Mouse (Mus musculus) c-Kit-positive CD71-negative TER-119-negative erythroid progenitor cells, embryonic 14.5 days (primary cell): ENCODE results near the gene Dlg2.

Experiments used
- DNase-seq: peaks from one replicate; pipeline ENCODE4 v3.0.0-alpha.2; 2013; ENCODE audit warnings: low read depth

Dlg2 gene

GRCm38 (mm10) chr7:92100847-92101246 is 1624.4 kb downstream of the Dlg2 start:
- DNase-seq, result no peak

GRCm38 (mm10) chr7:92102892-92103543 is 1626.5 kb downstream of the Dlg2 start:
- DNase-seq, result peak; percentile 32

DNA sequence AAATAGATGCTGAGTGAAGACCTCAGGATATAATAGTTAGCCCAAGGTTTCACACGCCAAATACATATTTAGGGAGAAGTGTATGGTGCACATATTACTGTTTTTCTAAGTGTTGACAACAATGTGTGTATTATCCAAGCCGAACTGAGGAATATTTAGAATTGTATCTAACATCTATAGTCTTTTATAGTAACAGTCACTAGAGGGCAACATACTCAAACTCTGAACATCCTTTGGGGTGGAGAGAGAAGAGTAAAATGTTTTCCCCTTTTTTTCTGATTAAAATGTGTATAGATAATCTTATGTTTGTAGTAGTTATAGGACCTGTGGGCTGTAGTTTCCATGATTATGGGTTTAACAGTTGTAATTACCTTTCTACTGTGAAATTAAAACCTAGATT is 1629.0 kb downstream of the Dlg2 start:
- DNase-seq, result no peak

DNA sequence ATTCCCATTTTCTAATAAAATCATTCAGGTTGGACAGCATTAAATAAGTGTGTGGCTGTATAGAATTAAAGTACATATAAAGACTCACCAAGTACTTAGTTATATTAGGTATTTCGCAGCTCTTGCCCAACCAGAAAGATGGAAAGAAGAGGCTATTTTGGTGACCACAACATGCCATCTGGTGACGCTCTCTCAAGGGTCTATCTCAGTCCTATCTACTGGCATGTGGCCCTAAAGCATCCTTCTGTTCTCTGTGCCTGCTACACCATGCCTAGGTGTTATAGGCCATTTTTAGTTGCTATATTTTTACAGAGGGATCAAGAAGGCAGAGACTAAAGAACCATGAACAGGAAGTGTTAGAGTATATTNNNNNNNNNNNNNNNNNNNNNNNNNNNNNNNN is 1629.5 kb downstream of the Dlg2 start:
- DNase-seq, result no peak

GRCm38 (mm10) chr7:92113065-92113464 is 1636.6 kb downstream of the Dlg2 start:
- no peak for DNase-seq

GRCm38 (mm10) chr7:92115237-92115871 is 1638.9 kb downstream of the Dlg2 start:
- DNase-seq, result no peak

- no peak for DNase-seq
These were observed 1646.8 kb downstream of the Dlg2 start for GRCm38 (mm10) chr7:92123276-92123675.

DNA sequence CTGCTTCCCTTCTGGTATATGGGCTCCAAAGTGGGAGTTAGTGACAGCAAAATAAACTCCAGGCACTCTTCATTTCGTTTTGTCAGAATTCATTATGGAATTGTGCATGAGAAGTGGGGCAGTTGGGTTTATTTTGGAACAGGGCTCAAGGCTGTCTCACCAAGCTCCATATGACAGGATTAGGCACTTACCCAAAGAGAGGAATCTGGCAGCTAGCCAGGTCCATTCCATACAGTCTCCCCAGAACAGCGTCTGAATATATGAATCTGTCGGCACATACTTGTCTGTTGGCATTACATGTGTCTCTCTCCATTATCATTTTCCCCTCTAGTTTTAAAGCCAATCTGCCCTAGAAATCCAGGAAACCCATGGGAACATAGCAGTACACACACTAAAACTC is 1649.4 kb downstream of the Dlg2 start:
- DNase-seq, result no peak

- DNase-seq, result no peak
These were observed 1657.8 kb downstream of the Dlg2 start for GRCm38 (mm10) chr7:92134301-92134700.

GRCm38 (mm10) chr7:92135624-92136023 is 1659.2 kb downstream of the Dlg2 start:
- no peak for DNase-seq

GRCm38 (mm10) chr7:92140051-92140817 is 1663.8 kb downstream of the Dlg2 start:
- DNase-seq, result no peak

DNA sequence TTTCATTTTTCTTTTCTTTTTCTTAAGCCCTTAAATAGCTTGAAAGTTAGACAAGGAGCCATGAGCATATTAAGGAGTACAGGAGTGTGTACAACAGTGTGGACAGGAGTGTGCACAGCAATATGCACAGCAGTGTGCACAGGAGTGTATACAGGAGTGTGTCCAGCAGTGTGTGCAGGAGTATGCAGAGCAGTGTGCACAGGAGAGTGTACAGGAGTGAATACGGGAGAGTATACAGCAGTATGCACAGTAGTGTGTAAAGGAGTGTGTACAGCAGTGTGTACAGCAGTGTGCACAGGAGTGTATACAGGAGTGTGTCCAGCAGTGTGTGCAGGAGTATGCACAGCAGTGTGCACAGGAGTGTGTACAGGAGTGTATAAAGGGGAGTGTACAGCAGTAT is 1671.0 kb downstream of the Dlg2 start:
- DNase-seq, result no peak

DNA sequence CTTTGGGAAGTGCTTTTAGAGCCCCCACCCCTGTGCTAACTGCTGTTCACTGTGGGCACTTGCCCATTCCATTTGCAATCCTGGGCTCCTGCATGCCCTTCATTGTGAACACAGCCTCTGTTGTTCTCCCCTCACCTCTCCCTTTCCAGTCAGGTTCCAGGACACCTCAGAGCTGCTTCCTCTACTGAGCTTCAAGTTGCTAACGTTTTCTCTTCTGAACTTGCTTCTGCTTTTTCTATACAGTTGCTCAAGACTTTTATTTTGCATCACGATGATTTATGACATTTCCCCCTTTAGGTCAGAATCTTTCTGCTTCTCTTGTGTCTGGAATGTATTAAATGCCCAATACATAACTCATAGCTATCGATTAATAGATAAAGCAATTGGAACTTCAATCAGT is 1674.3 kb downstream of the Dlg2 start:
- DNase-seq, result no peak

DNA sequence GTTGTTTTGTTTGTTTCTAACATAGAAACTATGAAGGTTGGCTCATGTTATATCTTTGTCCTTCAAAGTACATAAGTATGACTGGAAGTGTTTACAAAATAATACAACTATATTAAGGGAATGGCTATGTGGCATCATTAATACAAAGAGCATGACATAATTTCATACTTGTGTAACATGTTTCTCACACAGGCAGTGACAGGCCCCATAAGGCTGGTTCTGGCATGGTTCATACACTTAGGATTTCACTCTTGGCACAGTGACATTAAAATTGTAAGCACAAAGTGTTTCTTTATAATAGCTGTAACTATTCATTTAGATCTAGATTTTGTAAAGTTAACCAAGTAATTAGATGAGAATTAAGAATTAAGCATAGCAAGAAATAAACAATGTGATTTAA is 1678.1 kb downstream of the Dlg2 start:
- DNase-seq, result no peak

- no peak for DNase-seq
These were observed 1686.7 kb downstream of the Dlg2 start for GRCm38 (mm10) chr7:92163150-92163549.

- no peak for DNase-seq
These were observed 1687.8 kb downstream of the Dlg2 start for GRCm38 (mm10) chr7:92164316-92164715.

GRCm38 (mm10) chr7:92164875-92165518 is 1688.5 kb downstream of the Dlg2 start:
- no peak for DNase-seq

DNA sequence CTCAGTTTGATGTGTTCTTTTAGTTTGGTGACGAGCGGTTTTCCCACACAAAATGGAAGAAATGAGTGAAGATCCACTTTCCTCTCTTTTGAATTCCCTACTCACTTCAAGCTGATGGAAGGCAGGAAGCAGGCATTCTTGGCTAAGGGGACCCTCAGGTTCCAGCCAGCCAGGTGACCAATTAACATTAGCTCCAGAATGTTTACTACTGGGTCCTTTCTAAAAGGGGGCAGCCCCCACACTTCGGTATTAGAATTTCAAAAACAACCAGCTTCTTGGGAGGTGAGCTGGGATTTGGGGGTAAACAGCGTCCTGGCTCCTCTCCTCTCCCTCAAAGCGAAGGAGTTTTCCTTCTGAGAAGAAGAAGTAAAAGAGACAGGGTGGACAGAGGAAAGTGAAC is 1703.6 kb downstream of the Dlg2 start:
- no peak for DNase-seq

- DNase-seq, result no peak
These were observed 1704.4 kb downstream of the Dlg2 start for GRCm38 (mm10) chr7:92180591-92181587.

DNA sequence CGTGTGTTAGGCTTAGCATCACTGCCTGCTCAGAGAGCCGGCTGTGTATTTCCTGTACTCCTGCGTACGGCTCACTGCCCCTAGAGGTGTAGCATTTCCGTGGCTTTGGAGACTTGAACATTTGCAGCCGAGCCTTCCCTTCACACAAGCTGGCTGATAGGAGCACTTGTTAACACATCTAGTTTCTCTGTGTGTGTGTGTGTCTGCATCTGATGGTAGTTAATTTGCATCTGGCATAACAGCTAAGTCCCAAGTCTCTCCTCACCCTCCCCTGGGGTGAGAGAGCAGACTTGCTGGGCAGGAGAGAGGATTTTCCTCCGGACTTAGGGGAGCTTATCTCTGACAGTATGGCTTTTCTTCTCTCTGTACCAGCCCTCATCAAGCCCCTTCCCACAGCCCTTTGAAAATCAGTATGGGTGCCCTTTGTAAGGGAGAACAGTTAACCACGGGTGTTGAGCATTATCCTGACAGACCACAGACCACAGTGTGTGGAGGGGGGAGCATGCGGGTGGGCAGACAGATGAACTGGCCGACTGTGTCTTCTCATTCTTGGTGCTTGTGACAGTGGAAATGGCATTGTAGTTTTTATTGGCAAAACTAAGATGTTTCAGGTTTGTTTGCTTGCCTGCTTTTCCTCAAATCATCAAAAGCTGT is 1705.6 kb downstream of the Dlg2 start:
- DNase-seq, result no peak
